Mouse (Mus musculus): ENCODE data around the gene Ddx42.

Ddx42 gene

DNA sequence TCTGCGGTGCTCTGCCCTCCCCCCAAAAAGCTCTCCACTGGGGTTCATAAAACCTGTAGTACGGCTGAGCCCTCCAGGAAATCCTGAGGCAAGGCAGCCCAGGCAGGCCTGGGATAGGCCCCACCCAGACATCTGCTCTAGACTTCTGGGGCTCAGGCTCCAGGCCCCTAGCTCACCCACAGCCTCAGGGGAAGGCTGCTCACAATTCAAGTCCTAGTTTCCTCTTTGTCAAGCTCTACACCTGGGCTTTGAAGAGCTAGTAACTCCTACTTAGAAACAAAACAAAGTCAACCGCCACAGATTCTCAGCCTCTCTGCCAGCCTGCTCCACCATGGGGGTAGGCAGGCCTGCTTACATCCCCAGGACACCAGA lies 52.3 kb downstream of the Ddx42 start:
- DNase-seq = peak; percentile 67 to 86

GRCm38 (mm10) chr11:106271131-106271793 lies 54.5 kb downstream of the Ddx42 start:
- no peak for DNase-seq

GRCm38 (mm10) chr11:106271794-106272643 lies 55.3 kb downstream of the Ddx42 start:
- DNase-seq = no peak

GRCm38 (mm10) chr11:106272644-106273310 lies 56.1 kb downstream of the Ddx42 start, which contains the start of gene Smarcd2:
Smarcd2 (minus strand) TSS chr11:106272972.
- DNase-seq = peak; percentile 99 to 100

DNA sequence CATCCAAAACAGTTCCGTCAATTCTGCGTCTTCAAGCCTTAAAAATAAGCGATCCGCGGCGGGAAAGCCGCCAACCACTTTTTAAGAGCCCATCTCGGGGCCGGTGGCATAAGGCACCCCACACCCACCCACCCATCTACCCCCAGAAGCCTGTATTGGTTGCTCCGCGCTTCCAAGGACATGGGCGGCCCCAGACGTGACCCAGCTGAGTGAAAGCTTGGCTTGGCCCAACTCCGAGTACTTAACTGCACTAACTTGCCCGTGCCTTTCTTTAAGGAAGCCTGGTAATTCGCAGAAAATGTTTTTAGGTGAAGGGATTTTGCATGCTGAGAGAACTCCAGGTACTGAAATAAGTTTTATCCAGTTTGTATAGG lies 56.6 kb downstream of the Ddx42 start:
- DNase-seq = no peak

DNA sequence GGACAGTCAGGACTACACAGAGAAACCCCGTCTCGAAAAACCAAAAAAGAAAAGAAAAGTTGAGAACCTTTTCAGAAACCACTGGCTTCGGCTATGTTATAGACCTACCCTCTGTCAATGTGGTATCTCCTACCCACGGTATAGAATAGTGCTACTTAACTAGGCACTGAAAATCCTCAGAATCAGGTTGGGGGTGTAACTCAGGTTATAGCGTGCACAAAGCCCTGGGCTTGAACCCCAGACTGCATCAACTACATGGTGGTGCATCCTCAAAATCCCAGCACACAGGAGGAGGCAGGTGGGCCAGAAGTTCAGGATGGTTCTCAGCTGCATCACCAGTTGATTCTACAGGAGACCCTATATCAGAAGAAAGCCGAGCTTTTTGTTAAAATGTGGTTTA lies 57.1 kb downstream of the Ddx42 start:
- no peak for DNase-seq

GRCm38 (mm10) chr11:106274374-106274773 lies 57.6 kb downstream of the Ddx42 start:
- no peak for DNase-seq

- peak in 1 of 2 experiments; percentile 7 for DNase-seq
Measured at GRCm38 (mm10) chr11:106274971-106275411, 58.3 kb downstream of the Ddx42 start.

DNA sequence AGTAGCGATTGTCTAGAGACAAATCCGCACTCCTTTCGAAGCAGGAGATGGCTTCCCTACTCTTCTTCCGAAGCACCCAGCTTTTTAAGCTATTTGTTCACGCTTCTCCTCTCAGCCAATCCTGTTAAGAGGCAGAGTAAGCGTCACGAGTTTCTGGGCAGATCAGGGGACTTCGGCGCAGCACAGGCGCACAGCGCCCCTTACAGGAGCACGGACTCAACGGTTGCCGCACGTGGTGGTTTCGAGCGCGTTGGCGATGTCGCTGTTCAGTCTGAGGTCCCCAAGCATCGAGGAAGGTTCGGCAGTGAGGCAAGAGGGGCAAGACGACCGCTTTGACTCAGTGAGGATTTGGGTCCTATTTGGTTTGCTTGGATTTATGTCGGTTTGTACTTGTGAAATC lies 59.7 kb downstream of the Ddx42 start, which contains the start of gene Tcam1:
TSS of gene Tcam1 (plus strand) at position 219 of the 400 bp plus-strand sequence.
- DNase-seq = peak; percentile 90 to 94

GRCm38 (mm10) chr11:106282452-106282851 lies 65.7 kb downstream of the Ddx42 start:
- DNase-seq = no peak

DNA sequence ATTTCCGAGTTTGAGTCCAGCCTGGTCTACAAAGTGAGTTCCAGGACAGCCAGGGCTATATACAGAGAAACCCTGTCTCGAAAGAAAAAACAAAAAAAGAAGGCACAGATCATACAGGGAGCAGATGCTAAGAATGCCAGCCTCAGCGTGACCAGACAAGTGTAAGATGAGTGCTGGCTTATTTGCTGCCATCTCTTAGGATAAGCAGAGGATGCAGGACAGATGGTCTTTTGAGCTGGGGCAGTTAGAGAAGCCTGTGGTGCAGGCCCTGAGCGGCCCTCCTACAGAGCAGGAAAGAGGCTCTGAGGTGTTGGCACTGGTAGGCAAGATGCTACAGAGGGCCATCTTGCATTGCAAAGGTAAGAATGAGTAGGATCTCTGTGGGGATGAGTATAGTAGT lies 66.6 kb downstream of the Ddx42 start:
- no peak for DNase-seq

DNA sequence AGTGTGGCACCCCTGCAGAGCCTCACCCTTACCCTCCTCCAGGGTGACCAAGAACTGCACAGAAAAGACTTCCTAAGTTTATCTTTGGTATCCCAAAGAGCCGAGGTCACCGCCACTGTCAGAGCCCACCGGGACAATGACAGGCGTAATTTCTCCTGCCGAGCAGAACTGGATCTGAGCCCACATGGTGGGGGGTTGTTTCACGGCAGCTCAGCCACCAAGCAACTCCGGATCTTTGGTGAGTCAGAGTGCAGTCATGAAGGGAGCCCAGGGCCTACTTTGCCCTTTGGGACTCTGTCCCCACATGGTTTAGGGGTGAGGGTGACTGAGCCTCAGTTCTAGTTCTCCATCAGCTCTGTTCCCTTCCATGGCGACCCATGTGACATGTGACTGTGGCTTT lies 67.4 kb downstream of the Ddx42 start:
- DNase-seq = no peak

DNA sequence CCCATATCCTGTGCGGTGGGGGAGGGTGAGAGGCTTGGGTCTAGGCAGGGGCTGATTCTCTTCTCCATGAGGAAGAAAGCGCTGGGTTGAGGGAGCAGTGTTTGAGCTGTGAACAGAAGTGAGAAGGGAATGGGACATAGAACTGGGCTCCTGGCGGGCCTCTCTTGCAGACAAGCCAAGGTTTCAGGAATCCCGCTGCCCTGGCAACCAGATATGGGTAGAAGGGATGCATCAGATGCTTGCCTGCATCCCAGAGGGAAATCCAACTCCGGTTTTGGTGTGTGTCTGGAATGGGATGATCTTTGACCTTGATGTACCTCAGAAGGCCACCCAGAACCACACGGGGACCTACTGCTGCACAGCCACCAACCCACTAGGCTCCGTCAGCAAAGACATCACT lies 69.5 kb downstream of the Ddx42 start:
- no peak for DNase-seq

- no peak for DNase-seq
Measured at GRCm38 (mm10) chr11:106286987-106287386, 70.3 kb downstream of the Ddx42 start.

GRCm38 (mm10) chr11:106289369-106289768 lies 72.6 kb downstream of the Ddx42 start:
- DNase-seq = no peak

DNA sequence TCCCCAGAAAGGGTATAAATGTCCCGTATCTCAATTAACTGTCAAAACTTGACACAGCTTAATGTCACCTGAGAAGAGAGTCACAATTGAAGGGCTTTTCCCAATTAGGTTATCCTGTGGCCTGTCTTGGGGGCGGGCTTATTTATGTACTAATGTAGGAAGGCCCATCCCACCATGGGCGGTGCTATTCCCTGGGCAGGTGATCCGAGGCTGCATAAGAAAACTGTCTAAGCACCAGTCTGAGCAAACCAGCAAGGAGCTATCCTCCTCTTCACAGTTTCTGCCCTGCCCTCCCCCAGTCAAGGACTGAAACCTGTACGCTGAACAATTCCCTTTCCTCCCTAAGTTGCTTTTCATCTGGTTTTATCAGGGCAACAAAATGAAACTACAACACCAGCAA lies 73.7 kb downstream of the Ddx42 start:
- DNase-seq = no peak

GRCm38 (mm10) chr11:106291861-106292260 lies 75.1 kb downstream of the Ddx42 start:
- no peak for DNase-seq

Measured in thymus, postnatal 36 days (tissue).